Comparison of ENCODE assay signal across 8 mouse cellular contexts in genomic region chr7:68085338-68085737, GRCm38 (mm10).
A peak's percentile ranks its signal among the peaks of the same experiment; 100 is the strongest.
DNase-seq lines count a peak whose midpoint lies in the region; ATAC-seq and TF ChIP-seq lines count a peak whose summit lies in the region.

No protein-coding gene starts in this region.

- 0 out of 2 replicates have a peak overlapping the region, but pooled peaks have one; percentile 5 for H3K9ac ChIP-seq in hindbrain, embryonic 12.5 days
- peak overlapping the region; percentile 37 for H3K9ac ChIP-seq in stomach, embryonic 16.5 days (ENCODE audit: low read length)

- under 1% methylated on average over 12 of the region's 12 CpGs for WGBS in hindbrain, embryonic 12.5 days
- 4% methylated on average over 12 of the region's 12 CpGs for WGBS in limb, embryonic 10.5 days
- WGBS in stomach, embryonic 16.5 days = 3% methylated on average over 12 of the region's 12 CpGs

- ATAC-seq in hindbrain, embryonic 12.5 days (ENCODE audit: low FRiP score) = peak; percentile 85
- peak; percentile 84; the same call in 1 of the 2 replicates for ATAC-seq in stomach, embryonic 16.5 days (ENCODE audit: insufficient read depth, low FRiP score)

- H3K4me2 ChIP-seq in hindbrain, embryonic 12.5 days (replicated peaks) = peak overlapping the region; percentile 36
- peak overlapping the region; percentile 35; the same call in 1 of the 2 replicates for H3K4me2 ChIP-seq in stomach, embryonic 16.5 days (ENCODE audit: low read depth, low read length)

- peak; percentile 66 for DNase-seq in adrenal gland, postnatal 14 days
- DNase-seq in adrenal gland, adult 8-10 months = no peak
- DNase-seq in brain, embryonic 14.5 days (ENCODE audit: low read depth) = peak; percentile 96
- peak; percentile 30 to 51 for DNase-seq in frontal cortex, postnatal 14 days (ENCODE audit: low spot score in 2 of 2)
- DNase-seq in limb, embryonic 10.5 days (ENCODE audit: low spot score) = peak; percentile 68
- peak; percentile 83 for DNase-seq in mesoderm, embryonic 11.5 days (ENCODE audit: low read depth, low spot score)

- no peak for TF ChIP-seq CTCF in brain, embryonic 14.5 days (IDR thresholded peaks at IDR 0.05; ENCODE audit: borderline replicate concordance, extremely low read depth, insufficient read depth, insufficient read length)

- no peak overlapping the region for H3K4me3 ChIP-seq in hindbrain, embryonic 12.5 days
- peak overlapping the region; percentile 27; the same call in 1 of the 2 replicates for H3K4me3 ChIP-seq in limb, embryonic 10.5 days
- no peak overlapping the region for H3K4me3 ChIP-seq in stomach, embryonic 16.5 days (replicated peaks; ENCODE audit: low read length)

- no peaks in the 10 kb centered on the region for H3K27me3 ChIP-seq in hindbrain, embryonic 12.5 days
- no peaks in the 10 kb centered on the region for H3K27me3 ChIP-seq in limb, embryonic 10.5 days (ENCODE audit: low read depth, poor library complexity, severe bottlenecking)
- no peaks in the 10 kb centered on the region for H3K27me3 ChIP-seq in stomach, embryonic 16.5 days (ENCODE audit: control insufficient read depth, insufficient read depth, low read length)

- TF ChIP-seq POLR2A in brain, embryonic 14.5 days (IDR thresholded peaks at IDR 0.05; ENCODE audit: borderline replicate concordance, extremely low read depth, insufficient read depth, insufficient read length, poor library complexity, severe bottlenecking) = no peak

- peak overlapping the region; percentile 91 for H3K27ac ChIP-seq in hindbrain, embryonic 12.5 days
- H3K27ac ChIP-seq in limb, embryonic 10.5 days = peak overlapping the region; percentile 86
- H3K27ac ChIP-seq in stomach, embryonic 16.5 days (ENCODE audit: low read length) = peak overlapping the region; percentile 86

- H3K4me1 ChIP-seq in hindbrain, embryonic 12.5 days = peaks cover 67% of the 10 kb centered on the region
- H3K4me1 ChIP-seq in limb, embryonic 10.5 days = peaks cover 68% of the 10 kb centered on the region
- H3K4me1 ChIP-seq in stomach, embryonic 16.5 days (ENCODE audit: control insufficient read depth, insufficient read depth, low read length) = peaks cover 38% of the 10 kb centered on the region

- H3K9me3 ChIP-seq in hindbrain, embryonic 12.5 days (replicated peaks) = no peaks in the 10 kb centered on the region
- no peaks in the 10 kb centered on the region for H3K9me3 ChIP-seq in limb, embryonic 10.5 days (replicated peaks)
- no peaks in the 10 kb centered on the region for H3K9me3 ChIP-seq in stomach, embryonic 16.5 days (replicated peaks; ENCODE audit: control insufficient read depth, low read length)

- no peaks in the 10 kb centered on the region for H3K36me3 ChIP-seq in hindbrain, embryonic 12.5 days
- H3K36me3 ChIP-seq in limb, embryonic 10.5 days = peaks cover 6% of the 10 kb centered on the region
- H3K36me3 ChIP-seq in stomach, embryonic 16.5 days (ENCODE audit: control insufficient read depth, insufficient read depth, low read length) = no peaks in the 10 kb centered on the region
